Mouse (Mus musculus) lung, adult 2 months (tissue): Measurements from ENCODE around the gene Pcyt1a. TPM values are rescaled to one million over a fixed set of nuclear protein-coding genes. Genes with fewer than 3 reads are reported as not detected.
A peak's percentile ranks its signal among the peaks of the same experiment; 100 is the strongest.

Experiments
- DNase-seq: peaks from one replicate; pipeline ENCODE4 v3.0.0; 2022
- H3K4me1 ChIP-seq: fragments of 200-500 bp; 2 replicates; pipeline ENCODE4 v1.6.1; 2011; ENCODE audit warnings: low read length; ENCODE audit not compliant: control insufficient read depth, insufficient read depth
- H3K4me3 ChIP-seq: fragments of 200-500 bp; replicated peaks from 2 replicates; pipeline ENCODE3; 2011; ENCODE audit warnings: low read depth, mild to moderate bottlenecking, control low read depth, low read length; ENCODE audit errors: extremely low read depth
- CTCF ChIP-seq: fragments of 200-500 bp; IDR thresholded peaks from 2 replicates; pipeline ENCODE4 v1.5.1; 2011; ENCODE audit warnings: mild to moderate bottlenecking, low read length, control low read depth; ENCODE audit not compliant: insufficient read depth
- POLR2A ChIP-seq: fragments of 200-500 bp; IDR thresholded peaks from 2 replicates; pipeline ENCODE4 v1.6.1; 2011; ENCODE audit warnings: low read depth, mild to moderate bottlenecking, control low read depth, low read length, borderline replicate concordance; ENCODE audit errors: extremely low read depth
- WGBS: fragments of 180-500 bp; shearing (Covaris S2); methylation state at CpG from one replicate; pipeline ENCODE4 v1.1.7; 2018; 5-methylcytosine and 5-hydroxymethylcytosine counted together
- polyA plus RNA-seq: library from polyadenylated mRNA; depleted of rRNA; stranded (reverse); fragments of >200 nt; gene quantifications from 2 replicates; pipeline ENCODE4 v1.2.3, GENCODE M21; 2012

Pcyt1a gene
- polyA plus RNA-seq, 1 experiment = 55.2 TPM

- DNase-seq = no peak
- no peak for TF ChIP-seq POLR2A
- TF ChIP-seq CTCF = no peak
Observed at GRCm38 (mm10) chr16:32449665-32450064, 18.9 kb downstream of the Pcyt1a start.

DNA sequence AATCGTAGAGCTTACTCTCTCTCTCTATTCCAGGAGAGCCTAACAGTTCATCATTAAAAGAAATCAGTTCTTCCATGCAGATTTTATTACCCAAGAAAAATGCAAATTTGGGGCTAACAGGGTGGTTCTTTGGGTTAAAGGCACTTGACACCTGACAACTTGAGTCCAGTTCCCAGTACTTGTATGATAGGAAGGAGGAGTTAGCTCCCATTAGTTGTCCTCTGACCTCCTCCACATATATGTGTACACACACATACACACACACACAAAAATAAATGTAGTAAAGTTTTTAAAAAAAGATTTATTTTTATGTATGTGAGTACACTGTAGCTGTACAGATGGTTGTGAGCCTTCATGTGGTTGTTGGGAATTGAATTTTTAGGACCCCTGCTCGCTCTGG lies 19.4 kb downstream of the Pcyt1a start:
- 93% methylated on average over 2 of the region's 2 CpGs for WGBS
- Histone ChIP-seq H3K4me3 (no peak overlapping the region), H3K4me1 (peaks cover 9% of the 10 kb centered on the region)
- DNase-seq = no peak
- TF ChIP-seq CTCF = no peak
- no peak for TF ChIP-seq POLR2A

More at GRCm38 (mm10) chr16:32449665-32450064, 18.9 kb downstream of the Pcyt1a start:
- WGBS = 64% methylated on average over 3 of the region's 3 CpGs
- Histone ChIP-seq H3K4me3 (no peak overlapping the region), H3K4me1 (peaks cover 9% of the 10 kb centered on the region)

DNA sequence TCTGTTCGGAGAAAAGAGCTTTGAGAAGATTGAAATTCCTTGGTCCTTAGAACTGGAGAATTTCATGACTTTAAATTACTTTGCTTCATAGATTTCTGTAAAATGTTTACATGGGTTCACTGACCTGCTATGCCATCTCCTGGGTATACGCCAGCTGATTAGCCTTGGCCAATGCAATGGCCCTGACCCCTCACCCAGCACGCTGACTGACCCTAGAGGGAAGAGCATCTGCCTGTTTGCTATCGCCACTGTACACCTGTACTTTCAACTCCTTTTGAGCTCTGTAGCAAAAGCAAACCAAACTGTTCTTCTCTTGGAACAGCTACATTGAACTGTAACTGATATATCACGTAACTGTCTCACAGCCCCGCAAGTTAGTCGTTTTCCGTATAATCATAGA lies 22.4 kb downstream of the Pcyt1a start:
- no peak for TF ChIP-seq POLR2A
- no peak for TF ChIP-seq CTCF
- 95% methylated on average over 8 of the region's 8 CpGs for WGBS
- H3K4me1 ChIP-seq = peaks cover 6% of the 10 kb centered on the region
- DNase-seq = no peak
- no peak overlapping the region for H3K4me3 ChIP-seq

DNA sequence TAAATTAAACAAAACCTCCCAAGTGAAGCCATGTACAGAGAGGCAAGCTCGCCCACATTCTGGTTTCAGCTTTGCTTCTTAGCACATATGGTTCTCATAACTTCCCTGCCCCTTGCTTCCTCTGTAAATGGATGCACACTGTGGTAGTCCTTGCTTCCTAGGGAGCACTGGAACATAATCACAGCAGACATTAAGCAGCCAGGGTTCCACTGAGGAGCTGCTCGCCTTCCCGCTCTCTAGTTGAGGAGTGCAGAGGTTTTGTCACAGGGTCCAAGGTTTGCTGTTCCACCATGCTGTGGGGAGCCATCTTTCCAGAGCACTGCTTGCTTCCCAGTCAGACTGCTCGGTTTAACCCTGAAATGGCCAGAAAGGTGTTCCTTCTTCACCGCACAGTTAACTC lies 23.9 kb downstream of the Pcyt1a start:
- peaks cover 3% of the 10 kb centered on the region for H3K4me1 ChIP-seq
- no peak for DNase-seq
- TF ChIP-seq CTCF = no peak
- TF ChIP-seq POLR2A = no peak
- 96% methylated on average over 5 of the region's 5 CpGs for WGBS
- no peak overlapping the region for H3K4me3 ChIP-seq

DNA sequence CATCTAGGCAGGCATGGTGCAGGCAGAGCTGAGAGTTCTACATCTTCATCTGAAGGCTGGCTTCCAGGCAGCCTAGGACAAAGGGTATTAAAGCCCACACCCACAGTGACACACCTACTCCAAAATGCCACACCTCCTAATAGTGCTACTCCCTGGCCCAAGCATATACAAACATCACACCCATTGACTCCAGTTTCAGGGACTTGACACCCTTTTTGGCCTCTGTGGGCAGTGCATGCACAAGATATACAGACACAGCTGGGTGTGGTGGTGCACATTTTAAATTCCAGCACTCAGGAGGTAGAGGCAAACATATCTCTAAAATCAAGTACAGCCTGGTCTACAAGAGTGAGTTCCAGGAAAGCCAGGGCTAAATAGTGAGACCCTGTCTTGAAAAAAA lies 25.4 kb downstream of the Pcyt1a start:
- H3K4me1 ChIP-seq = no peaks in the 10 kb centered on the region
- H3K4me3 ChIP-seq = no peak overlapping the region
- TF ChIP-seq CTCF = no peak
- TF ChIP-seq POLR2A = no peak
- no peak for DNase-seq

GRCm38 (mm10) chr16:32456761-32457160 lies 26.0 kb downstream of the Pcyt1a start:
- Histone ChIP-seq H3K4me3 (no peak overlapping the region), H3K4me1 (no peaks in the 10 kb centered on the region)
- WGBS = 92% methylated on average over 1 of the region's 1 CpGs
- no peak for DNase-seq
- TF ChIP-seq POLR2A = no peak
- TF ChIP-seq CTCF = no peak

DNA sequence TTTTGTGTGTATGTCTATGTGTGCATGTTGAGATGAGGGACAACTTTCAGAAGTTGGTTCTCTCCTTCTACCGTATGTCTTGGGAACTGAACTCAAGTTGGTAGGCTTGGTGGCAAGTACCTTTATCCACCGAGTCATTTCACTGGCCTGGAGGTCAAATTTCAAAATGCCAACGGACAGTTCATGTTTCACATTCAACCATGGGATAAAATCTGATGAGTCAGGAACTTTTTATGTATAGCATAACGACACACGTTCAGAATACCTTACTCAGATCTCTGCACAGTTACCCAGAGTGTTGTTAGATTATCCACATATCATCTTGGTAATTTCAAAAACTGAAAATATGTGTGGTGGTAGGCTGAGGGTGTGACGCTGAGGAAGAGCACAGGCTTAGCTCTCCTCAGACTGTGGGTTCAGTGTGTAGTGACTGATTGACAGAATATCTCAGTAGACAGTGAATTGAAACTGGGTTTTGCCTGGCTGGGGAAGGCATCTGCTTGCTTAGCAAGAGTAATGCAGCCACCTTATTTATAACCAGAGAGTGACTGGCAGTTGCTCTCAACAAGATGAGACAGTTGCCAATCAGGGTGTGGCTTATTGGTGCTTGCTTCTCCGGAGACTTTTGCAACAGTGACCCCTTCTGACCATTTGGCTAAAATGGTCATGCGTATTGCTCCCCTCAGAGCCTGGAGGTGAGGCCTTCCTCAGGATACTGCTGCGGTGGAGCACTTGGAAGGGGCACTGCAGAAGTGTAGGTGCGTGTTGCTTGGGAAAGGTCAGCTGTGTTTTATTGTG lies 27.1 kb downstream of the Pcyt1a start:
- no peak overlapping the region for H3K4me3 ChIP-seq
- H3K4me1 ChIP-seq = no peaks in the 10 kb centered on the region
- DNase-seq = peak; percentile 50
- WGBS = 52% methylated on average over 10 of the region's 10 CpGs
- TF ChIP-seq POLR2A (no peak), CTCF (peak; percentile 58; the same call in 1 of the 2 replicates)

DNA sequence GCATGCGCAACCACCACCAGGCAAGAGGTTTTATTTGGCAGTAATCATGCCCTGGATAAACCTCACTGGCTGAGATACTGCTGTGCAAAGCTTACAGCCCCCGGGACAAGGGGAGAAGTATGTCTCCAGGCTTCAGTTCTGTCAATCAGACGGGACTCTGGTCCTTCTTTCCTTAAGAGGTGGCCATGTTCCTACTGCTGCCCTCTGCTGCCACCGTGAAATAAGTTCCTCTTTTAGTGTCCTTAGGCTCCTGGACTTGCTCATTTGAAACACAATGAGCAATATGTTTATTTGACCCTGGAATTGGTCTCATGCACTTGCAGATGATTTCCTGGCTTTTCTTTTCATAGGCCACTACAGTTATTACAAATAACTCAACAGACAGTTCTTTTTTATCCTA lies 29.8 kb downstream of the Pcyt1a start:
- WGBS = 58% methylated on average over 4 of the region's 4 CpGs
- TF ChIP-seq CTCF = no peak
- TF ChIP-seq POLR2A = no peak
- no peak for DNase-seq

GRCm38 (mm10) chr16:32461713-32462112 lies 31.0 kb downstream of the Pcyt1a start:
- Histone ChIP-seq H3K4me1 (no peaks in the 10 kb centered on the region), H3K4me3 (no peak overlapping the region)
- no peak for DNase-seq
- WGBS = 88% methylated on average over 5 of the region's 5 CpGs
- no peak for TF ChIP-seq POLR2A
- no peak for TF ChIP-seq CTCF

More for the DNA sequence above, 29.8 kb downstream of the Pcyt1a start:
- H3K4me1 ChIP-seq = no peaks in the 10 kb centered on the region
- no peak overlapping the region for H3K4me3 ChIP-seq

DNA sequence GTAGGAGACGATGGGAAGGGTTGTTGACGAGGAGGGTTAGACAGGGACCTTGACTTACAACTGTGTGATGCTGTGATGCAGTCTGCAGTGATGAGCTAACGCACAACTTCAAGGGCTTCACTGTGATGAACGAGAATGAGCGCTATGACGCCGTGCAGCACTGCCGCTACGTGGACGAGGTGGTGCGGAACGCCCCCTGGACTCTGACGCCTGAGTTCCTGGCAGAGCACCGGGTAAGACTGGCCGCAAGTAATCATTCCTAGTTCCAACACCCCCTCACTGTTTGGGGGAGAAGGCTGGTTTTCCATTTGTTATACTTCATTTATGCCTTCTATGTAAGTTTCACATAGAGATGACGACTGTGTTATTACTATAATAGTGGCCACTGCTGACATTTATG lies 32.2 kb downstream of the Pcyt1a start:
- no peak overlapping the region for H3K4me3 ChIP-seq
- no peak for TF ChIP-seq CTCF
- TF ChIP-seq POLR2A = no peak
- DNase-seq = no peak
- WGBS = 94% methylated on average over 16 of the region's 16 CpGs
- no peaks in the 10 kb centered on the region for H3K4me1 ChIP-seq
